Mouse (Mus musculus) megakaryocyte, embryonic 14.5 days (primary cell): ENCODE measurements around the gene Gm29776.

Experiments
- FLI1 ChIP-seq: IDR thresholded peaks from 2 replicates; pipeline ENCODE4 v1.6.1; 2012; ENCODE audit warnings: low read length, inconsistent platforms, mixed read lengths
- GATA1 ChIP-seq: IDR thresholded peaks from 3 replicates; pipeline ENCODE4 v1.6.1; 2012; ENCODE audit warnings: mixed read lengths, low read length, inconsistent platforms, borderline replicate concordance

DNA sequence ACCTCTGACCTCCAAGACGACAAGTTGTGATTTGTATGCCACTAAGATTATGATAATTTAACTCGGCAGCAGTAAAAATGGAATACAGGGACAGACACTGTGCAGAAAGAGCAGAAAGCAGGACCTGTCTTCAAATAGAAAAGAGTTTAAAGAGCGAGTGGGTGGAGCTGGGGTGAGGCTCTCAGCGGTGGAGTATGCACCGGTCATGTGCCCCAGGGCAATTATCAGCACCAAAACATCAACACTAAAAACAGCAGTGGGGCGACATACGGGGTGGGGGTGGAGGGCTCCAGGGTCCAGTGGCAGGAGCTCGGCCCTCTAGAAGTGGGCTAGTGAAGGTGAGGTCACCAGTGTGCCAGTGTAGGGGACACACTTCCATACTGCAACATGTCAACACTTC is 45.8 kb upstream of the Gm29776 start:
- TF ChIP-seq GATA1 (no peak), FLI1 (no peak)
